Mouse (Mus musculus) small intestine, adult 2 months (tissue): ENCODE data around the gene Tmem110.

Source experiments
- CTCF ChIP-seq: fragments of 200-500 bp; IDR thresholded peaks from 2 replicates; pipeline ENCODE4 v1.5.1; 2012; ENCODE audit warnings: low read depth, mild to moderate bottlenecking, control low read depth, inconsistent platforms, low read length, moderate library complexity, mixed read lengths; ENCODE audit not compliant: insufficient replicate concordance, insufficient read length; ENCODE audit errors: extremely low read depth
- POLR2A ChIP-seq: fragments of 200-500 bp; IDR thresholded peaks from 2 replicates; pipeline ENCODE4 v1.6.1; 2012; ENCODE audit warnings: low read depth, mild to moderate bottlenecking, control low read depth, inconsistent platforms, low read length, moderate library complexity

DNA sequence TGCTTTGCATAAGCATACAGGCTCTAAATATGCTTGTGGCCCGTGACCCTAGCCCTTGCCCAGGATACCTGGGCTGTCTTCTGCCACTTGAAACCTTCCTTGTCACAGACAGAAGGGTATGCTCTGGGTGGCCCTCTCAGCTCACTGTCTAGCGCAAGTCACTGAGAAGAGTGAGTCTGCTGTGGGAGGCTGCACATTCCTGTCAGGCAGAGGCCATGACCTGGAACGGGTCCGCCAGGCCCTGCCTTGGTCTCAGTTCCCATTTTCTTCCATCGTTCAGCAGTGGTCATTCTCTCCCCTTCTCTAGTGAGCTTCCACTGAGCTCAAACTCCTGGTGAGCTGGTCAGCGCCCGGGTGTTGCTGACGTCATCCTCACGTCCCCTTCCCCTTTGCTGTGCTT, 50.6 kb downstream of the Tmem110 start:
- no peak for TF ChIP-seq CTCF
- TF ChIP-seq POLR2A: no peak
